Mouse (Mus musculus) midbrain, postnatal 0 days (tissue): Measurements from ENCODE around the gene Gm572. TPM values are rescaled to one million over a fixed set of nuclear protein-coding genes. Genes with fewer than 3 reads are reported as not detected.

Experiments used
- ATAC-seq: fragments of 200-750 bp; cut with Nextera tagmentation; 2 replicates; pipeline ENCODE4 v1.8.0; 2017; ENCODE audit warnings: moderate number of reproducible peaks, mild to moderate bottlenecking, moderate TSS enrichment, moderate library complexity; ENCODE audit not compliant: low FRiP score
- DNase-seq: peaks from one replicate; pipeline ENCODE4 v3.0.0-alpha.2; 2015; ENCODE audit warnings: low spot score
- H3K27ac ChIP-seq: fragments of 300-500 bp; sonication (generic); 2 replicates; pipeline ENCODE4 v1.5.1; 2014; ENCODE audit warnings: low read depth, mild to moderate bottlenecking, low read length, mixed read lengths
- H3K27me3 ChIP-seq: fragments of 300-500 bp; sonication (generic); 2 replicates; pipeline ENCODE4 v1.6.1; 2014; ENCODE audit warnings: low read length, control low read depth, mixed read lengths; ENCODE audit not compliant: insufficient read depth
- H3K36me3 ChIP-seq: fragments of 300-500 bp; sonication (generic); 2 replicates; pipeline ENCODE4 v1.6.1; 2014; ENCODE audit warnings: low read length, control low read depth, mixed read lengths; ENCODE audit not compliant: insufficient read depth
- H3K4me1 ChIP-seq: fragments of 300-500 bp; sonication (generic); 2 replicates; pipeline ENCODE4 v1.6.1; 2014; ENCODE audit warnings: mild to moderate bottlenecking, control low read depth, antibody characterized with exemption, low read length, mixed read lengths; ENCODE audit not compliant: insufficient read depth
- H3K4me2 ChIP-seq: fragments of 300-500 bp; sonication (generic); 2 replicates; pipeline ENCODE4 v1.6.1; 2014; ENCODE audit warnings: low read depth, mild to moderate bottlenecking, low read length, mixed read lengths; ENCODE audit not compliant: poor library complexity, severe bottlenecking
- H3K4me3 ChIP-seq: fragments of 300-500 bp; sonication (generic); 2 replicates; pipeline ENCODE4 v1.5.1; 2014; ENCODE audit warnings: low read depth, mild to moderate bottlenecking, low read length, moderate library complexity
- H3K9ac ChIP-seq: fragments of 300-500 bp; sonication (generic); replicated peaks from 2 replicates; pipeline ENCODE4 v1.6.1; 2014; ENCODE audit warnings: mild to moderate bottlenecking, low read length, moderate library complexity, mixed read lengths; ENCODE audit not compliant: poor library complexity, severe bottlenecking
- H3K9me3 ChIP-seq: fragments of 300-500 bp; sonication (generic); 2 replicates; pipeline ENCODE4 v1.6.1; 2016; ENCODE audit warnings: low read length, control low read depth
- CTCF ChIP-seq: IDR thresholded peaks from 2 replicates; pipeline ENCODE4 v1.5.1; 2016; ENCODE audit warnings: antibody characterized with exemption, mild to moderate bottlenecking
- WGBS: fragments of 180-500 bp; shearing (Covaris S2); extraction: QIAGEN DNeasy Blood & Tissue Kit; methylation state at CpG from one replicate; pipeline ENCODE4 v1.1.7; 2014; 5-methylcytosine and 5-hydroxymethylcytosine counted together
- polyA plus RNA-seq: library from polyadenylated mRNA; unstranded; fragments of >200 nt; fragmentation: Nextera tagmentation; extraction: Ambion mirVana; gene quantifications from 2 replicates; pipeline ENCODE4 v1.2.1, GENCODE M21; 2015
- total RNA-seq: library from RNA; depleted of rRNA; stranded (reverse); fragments of >200 nt; gene quantifications from 2 replicates; pipeline ENCODE4 v1.2.3, GENCODE M21; 2014

Gm572 gene
- total and polyA plus RNA-seq, 2 experiments from 2014 or later = 0.44 TPM; not detected in 1

DNA sequence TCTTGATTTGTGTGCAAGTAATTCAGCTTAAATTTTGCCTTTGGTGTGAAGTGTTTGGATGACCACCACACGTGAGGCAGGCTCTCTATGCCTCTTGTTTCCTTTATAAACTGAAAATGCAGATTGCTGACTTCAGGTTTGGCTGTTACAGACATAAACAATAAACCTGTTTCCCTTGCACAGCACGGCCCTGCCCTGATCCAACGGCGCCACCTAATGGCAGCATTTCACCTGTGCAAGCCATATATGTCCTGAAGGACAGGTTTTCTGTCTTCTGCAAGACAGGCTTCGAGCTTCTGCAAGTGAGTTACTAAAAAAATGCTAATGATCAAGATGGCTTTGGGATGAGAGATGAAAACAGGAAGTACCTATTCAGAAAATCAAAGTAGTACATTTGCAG lies 35.4 kb upstream of the Gm572 start:
- Histone ChIP-seq H3K4me2 (no peak overlapping the region), H3K27ac (no peak overlapping the region), H3K9me3 (no peaks in the 10 kb centered on the region), H3K27me3 (no peaks in the 10 kb centered on the region), H3K4me3 (no peak overlapping the region), H3K4me1 (no peaks in the 10 kb centered on the region), H3K9ac (no peak overlapping the region), H3K36me3 (peaks cover 7% of the 10 kb centered on the region; the same call in 1 of the 2 replicates)
- WGBS = 24% methylated on average over 5 of the region's 5 CpGs
- DNase-seq (peak; percentile 59), ATAC-seq (no peak)
- peak; percentile 86 for TF ChIP-seq CTCF

DNA sequence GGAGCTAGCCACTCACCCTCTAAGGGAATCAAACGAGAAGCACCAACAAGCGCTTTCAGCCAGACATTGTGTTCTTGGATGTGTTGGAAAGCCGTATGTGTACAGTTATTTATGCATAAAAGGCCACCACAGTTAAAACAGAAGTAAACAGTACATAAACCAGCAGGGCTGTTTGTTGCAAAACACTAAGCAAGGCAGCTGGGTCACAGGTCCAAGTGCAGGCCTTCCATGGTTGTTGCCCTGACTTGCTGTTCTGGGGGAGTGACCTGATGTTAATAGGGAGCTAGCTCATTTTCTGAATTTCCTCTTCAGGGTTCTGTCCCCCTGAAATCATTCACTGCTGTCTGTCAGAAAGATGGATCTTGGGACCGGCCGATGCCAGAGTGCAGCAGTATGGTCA lies 33.3 kb upstream of the Gm572 start:
- Histone ChIP-seq H3K27ac (no peak overlapping the region), H3K4me2 (no peak overlapping the region), H3K9ac (no peak overlapping the region), H3K9me3 (no peaks in the 10 kb centered on the region), H3K4me3 (no peak overlapping the region), H3K36me3 (peaks cover 14% of the 10 kb centered on the region; the same call in 1 of the 2 replicates), H3K4me1 (no peaks in the 10 kb centered on the region), H3K27me3 (no peaks in the 10 kb centered on the region)
- no peak for ATAC-seq
- 86% methylated on average over 5 of the region's 5 CpGs for WGBS
- DNase-seq = no peak
- no peak for TF ChIP-seq CTCF

DNA sequence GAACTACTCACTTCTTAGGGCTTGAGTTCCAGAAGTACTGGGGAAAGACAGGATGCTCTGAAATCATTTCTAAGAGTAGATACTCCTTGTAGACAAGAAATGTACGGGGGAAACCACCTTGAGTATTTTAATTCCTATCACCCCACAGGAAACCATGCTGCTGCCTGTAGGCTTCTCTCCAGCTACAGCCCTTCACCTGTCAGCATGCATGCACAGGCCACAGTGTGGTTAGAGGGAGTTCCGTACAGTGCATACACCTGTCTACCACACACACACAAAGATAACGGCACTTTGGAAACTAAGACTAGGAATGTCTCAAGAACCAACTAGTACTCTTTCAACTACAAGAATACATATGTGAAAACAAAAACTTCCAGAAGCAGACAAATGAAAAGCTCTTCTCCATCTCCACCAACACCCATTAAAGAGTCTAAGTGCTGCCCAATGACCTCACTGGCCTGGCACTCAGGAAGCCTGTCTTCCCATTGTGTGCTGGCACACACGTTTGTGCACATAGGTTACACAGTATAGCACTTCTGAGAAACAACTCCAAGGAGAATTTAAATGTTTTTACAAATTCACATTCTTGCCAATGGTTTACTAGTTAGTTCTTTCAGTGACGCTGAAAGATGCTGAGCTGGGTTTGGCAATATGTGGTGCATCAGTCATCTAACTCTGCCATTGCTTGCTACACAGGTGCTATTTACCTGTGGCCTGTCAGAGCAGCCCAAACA lies 32.3 kb upstream of the Gm572 start:
- no peaks in the 10 kb centered on the region for H3K9me3 ChIP-seq
- 77% methylated on average over 5 of the region's 5 CpGs for WGBS
- ATAC-seq = no peak
- H3K4me3 ChIP-seq = no peak overlapping the region
- no peak overlapping the region for H3K27ac ChIP-seq
- no peaks in the 10 kb centered on the region for H3K4me1 ChIP-seq
- DNase-seq = no peak
- H3K27me3 ChIP-seq = no peaks in the 10 kb centered on the region
- H3K36me3 ChIP-seq = peaks cover 14% of the 10 kb centered on the region
- no peak for TF ChIP-seq CTCF
- H3K9ac ChIP-seq = no peak overlapping the region
- no peak overlapping the region for H3K4me2 ChIP-seq

DNA sequence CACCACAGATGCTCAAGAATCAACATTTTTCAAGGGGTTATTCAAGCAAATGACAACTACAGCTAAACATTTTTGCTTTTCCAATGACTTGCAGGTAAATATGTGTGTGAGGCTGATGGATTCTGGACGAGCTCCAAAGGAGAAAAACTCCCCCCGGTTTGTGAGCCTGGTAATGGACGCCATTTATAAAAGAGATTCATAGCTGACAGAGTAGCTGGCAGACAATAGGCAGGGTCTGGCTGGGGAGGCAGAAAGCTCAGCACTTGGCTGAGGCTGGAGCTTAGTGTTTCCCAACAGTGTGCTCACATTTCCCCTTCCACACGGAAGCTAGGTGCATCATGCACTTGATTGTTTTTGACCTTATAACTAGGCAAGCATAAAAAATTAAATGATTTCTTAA lies 30.6 kb upstream of the Gm572 start:
- TF ChIP-seq CTCF = no peak
- Histone ChIP-seq H3K9me3 (no peaks in the 10 kb centered on the region), H3K9ac (no peak overlapping the region), H3K27ac (no peak overlapping the region), H3K27me3 (no peaks in the 10 kb centered on the region), H3K4me3 (no peak overlapping the region), H3K4me2 (no peak overlapping the region), H3K4me1 (no peaks in the 10 kb centered on the region), H3K36me3 (peaks cover 14% of the 10 kb centered on the region)
- 54% methylated on average over 4 of the region's 4 CpGs for WGBS
- ATAC-seq (no peak), DNase-seq (peak; percentile 22)

DNA sequence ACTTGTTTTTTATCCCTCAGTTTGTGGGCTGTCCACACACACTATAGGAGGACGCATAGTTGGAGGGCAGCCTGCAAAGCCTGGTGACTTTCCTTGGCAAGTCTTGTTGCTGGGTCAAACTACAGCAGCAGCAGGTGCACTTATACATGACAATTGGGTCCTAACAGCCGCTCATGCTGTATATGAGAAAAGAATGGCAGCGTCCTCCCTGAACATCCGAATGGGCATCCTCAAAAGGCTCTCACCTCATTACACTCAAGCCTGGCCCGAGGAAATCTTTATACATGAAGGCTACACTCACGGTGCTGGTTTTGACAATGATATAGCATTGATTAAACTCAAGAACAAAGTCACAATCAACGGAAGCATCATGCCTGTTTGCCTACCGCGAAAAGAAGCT lies 29.4 kb upstream of the Gm572 start:
- WGBS = 66% methylated on average over 9 of the region's 9 CpGs
- ATAC-seq (no peak), DNase-seq (no peak)
- no peak overlapping the region for H3K27ac ChIP-seq
- H3K27me3 ChIP-seq = no peaks in the 10 kb centered on the region
- no peaks in the 10 kb centered on the region for H3K4me1 ChIP-seq
- no peaks in the 10 kb centered on the region for H3K9me3 ChIP-seq
- no peak for TF ChIP-seq CTCF
- no peak overlapping the region for H3K4me3 ChIP-seq
- H3K36me3 ChIP-seq = peaks cover 20% of the 10 kb centered on the region
- H3K9ac ChIP-seq = no peak overlapping the region
- H3K4me2 ChIP-seq = no peak overlapping the region

DNA sequence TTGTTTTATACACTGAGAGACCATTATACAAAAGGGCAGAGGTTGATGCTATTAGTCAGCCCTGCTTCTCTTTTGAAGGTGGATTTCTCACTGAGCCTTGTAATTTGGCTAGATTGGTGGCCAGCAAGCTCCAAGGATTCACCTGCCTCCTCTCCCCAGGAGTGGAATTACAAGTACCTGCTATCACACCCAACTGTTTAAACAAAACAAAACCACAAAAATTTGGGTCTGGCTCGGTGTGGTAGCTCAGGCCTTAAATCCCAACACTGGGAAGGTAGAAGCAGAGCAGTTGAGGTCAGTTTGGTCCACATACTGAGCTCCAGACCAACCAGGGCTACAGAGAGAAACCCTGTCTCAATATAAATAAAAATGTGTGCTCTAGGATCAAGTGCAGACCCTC lies 23.3 kb upstream of the Gm572 start:
- WGBS = 86% methylated on average over 1 of the region's 1 CpGs
- no peak for ATAC-seq
- no peak overlapping the region for H3K4me3 ChIP-seq

More for the DNA sequence above, 23.3 kb upstream of the Gm572 start:
- Histone ChIP-seq H3K27me3 (no peaks in the 10 kb centered on the region), H3K9ac (no peak overlapping the region), H3K9me3 (no peaks in the 10 kb centered on the region), H3K27ac (no peak overlapping the region), H3K36me3 (peaks cover 41% of the 10 kb centered on the region), H3K4me1 (no peaks in the 10 kb centered on the region), H3K4me2 (no peak overlapping the region)
- TF ChIP-seq CTCF = no peak
- DNase-seq = no peak
